Mouse (Mus musculus) kidney, adult 8-10 months (tissue): ENCODE data around the gene Khk.
A peak's percentile ranks its signal among the peaks of the same experiment; 100 is the strongest.

Source experiments
- DNase-seq, 2 experiments: peaks; one replicate each; pipeline ENCODE4 v3.0.0; 2022

The Khk gene

DNA sequence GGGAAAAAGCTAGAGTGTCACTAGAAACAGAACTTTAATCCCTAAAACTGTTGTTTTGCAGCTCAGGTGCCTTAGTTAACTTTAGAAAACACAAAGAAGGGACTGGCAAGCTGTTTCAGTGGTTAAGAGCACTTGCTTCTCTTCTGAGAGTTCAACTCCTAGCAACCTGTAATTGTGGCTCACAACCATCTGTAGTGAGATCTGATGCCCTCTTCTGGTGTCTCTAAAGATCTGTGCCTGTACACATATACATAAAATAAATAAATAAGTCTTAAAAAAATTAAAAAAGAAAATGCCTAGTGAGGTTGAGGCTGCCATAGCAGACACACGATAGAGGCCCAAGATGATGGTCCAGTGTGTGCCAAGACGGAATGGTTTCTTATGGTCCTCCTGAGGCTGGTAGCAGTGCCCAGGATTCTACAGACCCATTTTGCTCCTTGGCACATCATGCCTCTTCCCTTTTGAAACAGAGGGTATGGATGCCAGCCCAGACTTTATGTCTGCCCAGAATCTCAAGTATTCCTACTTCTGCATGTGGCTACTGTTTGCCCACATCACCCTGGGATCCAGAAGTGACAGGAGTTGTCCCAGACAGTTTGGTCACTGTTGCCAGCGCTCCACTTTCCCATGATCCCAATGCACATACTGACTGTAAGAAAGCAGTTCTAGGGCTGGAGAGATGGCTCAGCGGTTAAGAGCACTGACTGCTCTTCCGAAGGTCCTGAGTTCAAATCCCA is 13.7 kb downstream of the Khk start:
- DNase-seq: no peak

DNA sequence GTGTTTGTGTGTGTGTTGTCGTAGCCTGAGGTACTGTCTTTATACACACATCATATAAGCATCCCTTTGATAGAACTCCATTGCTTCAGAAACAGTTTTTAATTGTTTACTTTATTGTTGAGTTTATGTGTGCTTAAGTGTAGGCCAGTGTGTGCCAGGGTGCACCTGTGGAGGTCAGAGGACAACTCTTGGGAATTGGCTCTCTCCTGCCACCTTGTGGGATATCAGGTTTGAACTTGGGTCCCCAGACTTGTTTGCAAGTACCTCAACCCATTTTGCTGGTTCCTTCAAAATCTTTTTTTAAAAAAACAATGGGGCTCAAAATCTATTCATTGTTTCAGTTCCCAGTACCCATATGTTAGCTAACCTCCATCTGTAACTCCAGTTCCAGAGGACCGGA is 21.8 kb downstream of the Khk start:
- peak; percentile 48 to 62 for DNase-seq

DNA sequence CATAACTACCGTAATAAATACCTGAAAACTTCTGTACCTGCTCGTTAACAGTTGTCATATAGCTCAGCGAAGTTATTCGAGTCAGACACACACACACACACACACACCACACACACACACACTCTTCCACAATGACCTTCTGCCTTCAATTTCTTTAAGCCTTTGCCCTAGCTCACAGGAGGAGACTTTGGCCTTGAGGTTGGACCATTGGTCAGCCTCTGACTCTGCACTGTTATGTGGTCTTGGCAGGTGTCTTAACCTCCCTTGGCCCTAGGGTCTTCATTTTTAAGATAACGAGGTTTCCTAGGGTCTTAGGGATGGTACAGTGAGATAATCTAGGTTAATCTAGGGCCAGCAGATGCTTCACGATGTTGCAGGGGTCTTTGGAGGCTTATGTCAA is 23.1 kb downstream of the Khk start:
- DNase-seq: peak in 1 of 2 experiments; percentile 65

DNA sequence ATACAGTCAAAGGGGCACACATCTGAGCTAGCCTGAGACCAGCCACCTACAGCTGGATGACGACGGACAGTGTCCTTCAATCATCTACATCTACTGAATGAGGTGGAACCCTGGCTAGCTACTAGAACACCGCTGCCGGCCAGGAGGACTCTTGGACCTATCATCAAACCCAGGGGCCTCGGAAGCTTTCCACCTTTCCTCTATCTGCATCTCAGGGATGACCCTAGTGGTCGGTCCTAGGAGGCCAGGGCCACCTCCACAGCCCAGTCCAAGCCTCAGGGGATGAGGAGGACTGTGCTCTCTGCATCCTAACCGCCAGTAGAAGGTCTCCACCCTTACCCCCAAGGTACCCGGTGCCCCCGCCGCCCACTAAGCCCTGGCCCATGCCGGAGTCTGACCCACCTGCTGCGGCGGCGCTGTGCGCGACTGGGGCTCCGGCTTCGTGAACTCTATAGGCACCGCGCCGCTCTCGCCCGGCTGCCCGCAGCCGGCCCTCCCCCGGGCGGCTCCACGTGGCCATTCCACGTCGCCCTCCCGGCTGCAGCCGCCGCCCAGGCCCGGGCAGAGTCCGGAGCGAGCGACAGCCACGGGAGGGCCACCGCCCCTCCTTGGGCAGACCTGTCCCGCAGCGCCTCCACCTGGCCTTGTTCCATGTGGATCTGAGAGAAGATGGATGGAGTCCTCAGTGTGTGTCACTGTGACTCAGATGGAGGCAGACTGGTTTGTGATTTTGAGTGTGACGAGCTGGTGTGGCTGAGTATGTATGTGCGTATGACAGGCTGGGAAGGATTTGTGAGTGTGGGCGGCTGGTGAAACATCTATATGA is 23.9 kb downstream of the Khk start, which contains the start of gene Cgref1:
Cgref1 (minus strand) TSS at position 636 of the 826 bp plus-strand sequence.
- peak; percentile 75 to 78 for DNase-seq

DNA sequence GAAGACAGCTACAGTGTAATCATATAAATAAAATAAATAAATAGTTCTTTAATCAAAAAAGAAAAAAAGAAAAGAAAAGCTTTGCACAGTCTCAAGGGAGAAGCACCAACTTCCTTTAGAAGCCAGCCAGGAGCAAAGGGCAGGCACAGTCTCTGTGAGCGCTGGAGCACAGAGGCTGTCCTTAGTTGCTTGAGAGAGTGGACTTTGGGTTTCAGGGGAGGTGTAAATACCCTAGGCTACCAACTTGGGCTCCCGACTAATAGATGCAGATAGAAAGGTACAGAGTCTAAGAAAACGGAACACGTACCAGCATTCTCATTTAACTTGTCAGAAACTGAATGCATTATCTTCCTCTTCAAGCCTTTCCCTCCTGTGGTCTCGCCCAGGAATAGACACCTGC is 27.4 kb downstream of the Khk start:
- peak; percentile 72 to 81 for DNase-seq

DNA sequence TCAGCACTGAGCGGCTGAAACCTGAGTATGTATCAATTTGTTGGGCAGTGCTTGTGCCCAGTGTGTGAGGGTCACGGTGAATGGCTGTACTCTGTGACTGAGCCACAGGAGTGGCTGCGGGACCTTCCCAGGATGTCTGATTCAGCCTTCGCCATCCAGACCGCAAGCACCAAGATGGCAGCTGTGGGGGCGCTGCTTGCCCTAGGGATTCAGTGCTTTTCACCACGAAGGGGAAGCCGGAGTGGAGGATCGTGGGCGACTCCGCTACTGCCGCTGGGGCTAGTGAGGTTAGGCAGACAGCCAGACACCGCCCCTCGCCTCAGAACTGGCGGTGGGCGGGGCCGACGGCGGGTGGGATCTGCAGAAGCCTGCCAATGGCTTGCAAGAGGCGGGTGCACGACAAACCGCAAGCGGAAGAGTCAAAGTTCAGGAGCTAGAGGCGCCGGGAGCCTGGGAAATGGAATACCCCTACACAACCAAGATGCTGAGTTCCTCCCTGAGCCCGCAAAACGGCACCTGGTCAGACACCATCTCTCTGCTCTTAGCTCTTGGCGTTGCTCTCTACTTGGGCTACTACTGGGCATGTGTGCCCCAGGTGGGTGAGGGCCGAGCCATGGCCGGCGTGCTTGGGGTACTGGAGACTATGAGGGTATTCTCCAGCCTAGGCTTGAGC is 28.6 kb downstream of the Khk start:
- DNase-seq: peak; percentile 94 to 96

DNA sequence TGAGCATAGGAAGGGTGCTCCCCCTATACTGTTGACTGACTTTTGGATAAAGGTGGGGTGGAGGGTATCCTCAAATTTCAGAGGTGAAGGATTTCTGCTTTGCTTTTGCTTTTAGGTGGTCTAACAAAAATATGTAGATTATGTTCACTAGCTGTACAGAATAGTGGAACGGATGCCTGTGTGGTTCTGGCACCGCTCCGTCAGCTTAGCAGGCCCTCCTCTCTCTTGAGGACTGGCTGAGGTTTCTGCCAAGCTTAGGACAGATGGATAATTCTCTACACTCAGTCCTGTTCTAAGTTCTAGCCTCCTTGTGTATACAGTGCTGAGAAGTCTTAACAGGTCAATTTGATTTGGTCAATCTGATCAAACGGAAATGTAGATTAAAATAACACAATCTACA is 29.2 kb downstream of the Khk start:
- DNase-seq: no peak

DNA sequence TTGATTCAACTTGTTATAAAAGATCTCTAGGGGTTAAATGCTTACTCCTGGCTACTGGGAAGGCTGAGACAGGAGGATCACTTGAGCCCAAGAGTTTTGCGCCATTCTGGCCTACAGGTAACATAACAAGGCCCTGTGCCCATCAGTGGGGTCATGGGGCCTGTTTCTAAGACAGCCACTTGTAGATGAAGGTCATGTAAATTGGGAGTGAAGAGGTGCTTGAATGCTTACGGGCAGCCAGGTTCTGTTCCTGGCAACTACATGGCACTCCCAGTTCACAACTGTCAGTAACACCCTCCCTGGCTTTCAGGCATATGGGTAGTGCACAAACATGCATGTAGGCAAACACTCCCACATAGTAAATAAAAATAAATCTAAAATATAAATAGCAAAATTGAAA is 29.7 kb downstream of the Khk start:
- DNase-seq: no peak

DNA sequence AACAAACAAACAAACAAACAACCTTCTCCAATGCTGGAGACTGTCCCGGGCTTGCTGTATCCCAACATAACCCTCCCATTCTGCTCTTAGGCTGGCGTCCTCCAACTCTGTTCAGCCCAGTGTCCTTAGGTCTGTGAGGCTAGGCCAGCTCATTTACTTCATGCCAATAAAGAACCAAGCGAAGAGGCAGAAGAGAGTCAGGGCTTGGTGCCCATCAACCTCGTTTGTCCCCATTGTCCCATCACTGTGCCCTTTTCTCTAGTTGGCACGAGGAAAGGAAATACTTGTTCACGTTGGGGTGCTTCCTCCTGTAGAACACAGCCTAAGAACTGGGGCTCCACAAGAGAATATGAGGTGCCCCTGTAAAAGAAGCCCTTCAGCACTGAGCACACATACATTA is 30.5 kb downstream of the Khk start:
- DNase-seq: no peak

DNA sequence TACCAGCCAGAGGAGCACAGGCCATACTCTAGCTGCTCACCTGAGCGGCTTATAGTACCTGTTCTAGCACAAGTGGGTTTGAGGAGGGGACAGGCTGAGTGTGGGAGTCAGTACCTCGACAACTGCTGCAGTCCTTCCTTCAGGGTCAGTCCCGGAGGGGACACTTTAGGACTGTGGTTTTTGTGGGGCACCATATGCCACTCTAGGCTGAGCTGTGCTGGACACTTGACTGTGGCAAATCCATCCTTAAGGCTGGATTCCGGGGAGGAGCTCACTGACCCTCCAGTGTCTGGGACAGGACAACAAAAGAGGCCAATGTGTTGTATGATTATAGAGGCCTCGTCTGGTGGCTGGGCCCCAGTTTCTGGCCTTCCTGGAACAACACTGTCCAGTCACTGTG is 31.3 kb downstream of the Khk start:
- DNase-seq: no peak

DNA sequence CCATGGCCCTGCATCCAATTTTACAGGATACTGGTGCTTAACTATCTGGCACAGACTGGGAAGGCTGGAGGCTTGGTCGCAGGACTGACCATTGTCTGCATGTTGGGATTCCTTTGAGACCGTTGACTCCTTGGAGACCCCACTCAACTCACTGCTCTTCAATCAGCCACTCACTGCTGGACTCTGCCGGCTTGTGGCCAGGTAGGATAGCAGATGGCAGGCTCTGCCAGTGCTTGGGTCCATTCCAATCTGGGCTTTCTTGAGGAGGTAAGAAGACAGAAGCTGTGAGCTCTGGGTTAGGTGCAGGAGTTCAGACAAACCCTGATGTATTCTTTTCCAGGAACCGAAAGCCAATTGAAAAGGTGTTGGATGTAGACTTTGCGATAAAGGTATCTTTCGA is 32.8 kb downstream of the Khk start:
- no peak for DNase-seq

DNA sequence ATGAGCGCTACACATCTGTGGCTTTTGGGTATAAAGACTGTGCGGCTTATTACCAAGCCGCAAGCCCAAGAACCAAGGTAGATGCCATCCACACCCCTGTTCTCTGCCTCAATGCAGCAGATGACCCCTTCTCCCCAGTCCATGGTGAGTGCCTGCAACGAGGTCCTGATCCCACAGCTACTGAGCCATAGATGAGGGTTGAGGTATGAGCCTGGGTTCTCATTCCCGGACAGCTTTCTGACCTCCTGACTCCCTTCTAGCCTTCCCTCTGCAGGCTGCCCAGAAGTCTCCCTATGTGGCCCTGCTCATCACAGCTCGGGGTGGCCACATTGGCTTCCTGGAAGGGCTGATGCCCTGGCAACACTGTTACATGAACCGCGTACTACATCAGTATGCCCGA is 33.3 kb downstream of the Khk start:
- no peak for DNase-seq

DNA sequence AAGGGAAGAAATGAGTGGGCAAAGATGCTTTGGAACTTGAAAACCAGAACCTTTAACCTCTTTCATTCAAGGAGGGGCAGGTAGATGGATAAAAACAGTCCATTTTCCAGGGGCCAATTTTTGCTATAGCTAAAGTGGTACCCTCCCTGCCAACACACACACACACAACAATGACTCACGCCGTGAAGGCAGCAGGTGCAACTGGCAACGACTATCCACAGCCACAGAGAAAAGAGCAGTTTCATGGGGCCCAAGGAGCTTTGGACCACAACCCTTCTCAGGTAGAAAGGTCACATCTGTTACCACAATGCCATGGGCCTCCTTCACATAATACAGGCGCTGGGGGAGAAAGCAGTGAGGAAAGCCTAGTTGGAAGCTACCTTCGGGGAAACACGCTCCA is 34.5 kb downstream of the Khk start:
- no peak for DNase-seq

DNA sequence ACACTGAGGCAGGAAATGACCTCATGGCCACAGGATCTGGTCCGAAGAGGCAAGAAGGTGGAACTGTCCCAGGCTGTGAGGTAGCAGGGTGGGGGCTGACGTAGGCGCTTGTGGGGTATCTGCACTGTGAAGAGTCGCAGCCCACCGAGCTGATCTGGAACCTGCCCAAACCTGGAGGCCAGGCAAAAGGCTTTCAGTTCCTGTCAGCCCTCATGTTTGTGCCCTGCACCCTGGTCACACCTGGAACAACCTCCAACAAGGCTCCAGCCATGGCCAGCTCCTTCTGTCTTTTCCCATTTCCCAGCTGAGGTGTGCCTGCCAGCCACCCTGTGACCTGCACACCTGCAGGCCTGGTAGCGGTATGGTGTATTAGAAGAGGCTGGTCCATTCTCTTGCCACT is 36.7 kb downstream of the Khk start:
- DNase-seq: no peak

DNA sequence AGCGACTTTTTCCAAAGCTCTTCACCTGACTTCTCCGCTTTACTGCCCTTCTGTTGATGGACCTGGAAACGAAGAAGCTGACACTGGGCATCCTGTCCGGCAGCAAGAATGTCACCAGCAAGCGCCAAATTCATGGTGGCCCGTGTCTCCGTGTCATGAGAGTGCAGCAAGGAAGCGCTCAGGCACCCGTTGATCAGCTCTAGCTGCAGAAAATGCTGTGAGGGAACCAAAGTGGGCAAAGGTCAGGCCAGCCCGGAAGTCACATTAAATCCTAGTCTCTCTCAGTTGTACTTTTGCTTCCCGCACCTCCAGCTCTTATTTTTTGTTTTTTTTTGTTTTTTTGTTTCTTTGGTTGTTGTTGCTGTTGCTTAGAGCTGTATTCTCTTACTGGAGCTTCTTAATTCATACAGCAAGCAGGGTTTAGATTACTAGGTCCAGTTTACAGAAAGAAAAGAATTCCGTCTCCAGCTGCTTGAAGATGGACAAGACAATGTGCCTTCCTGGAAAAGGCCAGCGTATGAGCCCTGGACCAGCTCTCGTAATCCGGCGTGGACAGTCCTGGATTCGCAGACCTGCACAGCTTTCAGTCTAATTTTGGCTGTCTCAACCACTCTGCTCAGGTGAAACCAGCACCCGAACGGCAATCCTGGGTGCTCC is 38.1 kb downstream of the Khk start:
- peak in 1 of 2 experiments; percentile 65 for DNase-seq

DNA sequence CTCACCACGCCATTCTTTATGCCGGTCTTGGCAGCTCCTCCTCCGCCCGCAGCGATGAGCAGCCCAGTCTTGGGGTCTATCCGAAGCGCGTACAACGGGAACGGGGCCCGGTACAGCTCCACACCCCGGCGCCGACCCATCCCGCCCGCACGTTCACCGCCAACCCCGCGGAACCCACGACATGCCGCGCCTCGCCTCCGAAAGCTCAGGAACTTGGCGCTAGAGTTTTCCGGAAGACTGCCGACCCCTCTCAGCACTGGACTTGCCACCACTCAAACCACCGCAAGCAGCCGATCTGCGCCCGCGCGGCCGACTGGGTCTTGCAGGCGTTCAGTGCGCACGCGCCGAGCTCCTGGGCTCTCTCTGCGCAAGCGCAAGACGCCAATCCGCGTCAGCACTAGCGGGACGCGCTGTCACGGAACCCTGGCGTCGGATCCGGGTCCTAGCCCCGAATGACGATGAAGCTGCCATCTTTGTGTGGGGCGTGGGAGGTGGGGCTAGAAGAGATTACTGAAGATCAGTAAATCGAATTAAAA is 38.8 kb downstream of the Khk start, which contains the start of gene Preb:
Preb (minus strand) TSS at position 396 of the 536 bp plus-strand sequence.
- DNase-seq: peak; percentile 98

DNA sequence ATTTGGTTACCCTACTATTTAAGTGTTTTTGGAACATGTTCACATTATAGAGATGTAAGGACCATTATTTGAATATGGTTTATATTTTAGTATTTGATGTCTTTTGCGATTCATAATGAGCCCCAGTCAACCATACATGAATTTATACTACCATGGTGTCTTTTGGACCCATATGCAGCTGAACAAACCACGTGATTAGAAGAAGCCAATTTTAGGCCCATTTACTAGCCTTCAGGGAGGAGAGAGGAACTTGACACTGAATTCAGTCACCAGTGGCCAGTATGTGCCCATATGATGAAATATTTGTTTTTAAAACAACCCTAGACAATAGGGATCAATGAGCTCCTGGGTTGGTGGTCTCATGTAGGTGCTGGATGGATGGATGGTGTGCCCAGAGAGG is 39.6 kb downstream of the Khk start:
- no peak for DNase-seq

DNA sequence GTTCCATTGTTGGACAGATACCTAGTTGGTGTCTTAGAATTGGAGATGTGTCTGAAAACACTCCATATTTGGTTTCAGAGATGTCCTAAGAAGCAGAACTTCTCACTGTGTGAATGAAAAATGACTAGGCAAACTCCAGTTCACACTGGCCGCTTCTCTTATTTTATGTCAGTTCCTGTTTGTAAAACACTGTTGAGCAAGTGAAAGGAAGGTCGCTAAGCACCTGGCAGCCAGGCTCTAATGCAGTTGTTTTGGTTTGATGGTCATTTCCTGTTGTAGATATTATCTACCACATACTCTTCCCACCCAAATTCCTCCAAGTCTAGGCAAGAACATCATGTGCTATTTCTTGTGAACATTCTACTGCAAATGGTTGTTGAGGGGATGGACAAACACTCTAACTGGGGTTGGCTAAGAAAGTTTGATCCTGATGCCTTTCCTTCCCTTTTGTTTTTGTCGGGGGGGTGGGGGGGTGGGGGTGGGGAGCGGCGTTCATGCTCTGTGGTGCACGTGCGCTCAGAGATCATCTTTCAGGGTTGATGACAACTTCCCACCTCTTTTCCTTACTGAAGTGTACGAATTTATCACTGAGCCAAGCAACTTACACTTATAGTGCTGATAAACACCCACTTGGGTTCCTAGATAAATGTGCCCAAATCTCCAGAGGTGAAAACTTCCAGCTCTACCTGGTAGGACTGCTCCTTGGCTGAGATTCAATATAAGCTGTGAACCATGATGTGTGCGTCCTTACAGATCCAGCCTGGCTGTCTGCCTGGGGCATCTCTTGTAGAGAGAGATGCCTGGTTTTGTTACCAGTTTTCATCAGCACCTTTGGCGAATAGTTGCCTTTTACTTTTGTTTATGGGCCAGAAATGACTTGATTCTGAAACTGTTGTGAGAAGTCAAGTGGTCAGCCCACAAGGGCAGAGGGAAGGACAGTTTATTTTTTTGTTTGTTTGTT is 40.6 kb downstream of the Khk start:
- no peak for DNase-seq

DNA sequence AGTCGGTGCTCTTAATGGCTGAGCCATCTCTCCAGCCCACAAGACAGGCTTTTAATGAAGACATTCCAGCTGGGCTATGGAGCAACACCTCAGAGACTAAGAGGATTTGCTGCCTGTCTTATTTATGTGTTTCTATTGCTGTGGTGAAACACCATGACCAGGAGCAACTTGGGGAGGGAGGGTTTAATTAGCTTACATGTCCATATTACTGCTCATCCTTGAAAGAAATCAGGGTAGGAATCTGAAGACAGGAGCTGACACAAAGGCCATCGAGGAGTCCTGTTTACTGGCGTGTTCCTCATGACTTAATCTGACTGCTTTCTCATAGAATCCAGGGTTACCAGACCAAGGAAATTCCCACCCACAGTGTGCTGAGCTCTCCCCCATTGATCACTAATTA is 42.7 kb downstream of the Khk start:
- no peak for DNase-seq

DNA sequence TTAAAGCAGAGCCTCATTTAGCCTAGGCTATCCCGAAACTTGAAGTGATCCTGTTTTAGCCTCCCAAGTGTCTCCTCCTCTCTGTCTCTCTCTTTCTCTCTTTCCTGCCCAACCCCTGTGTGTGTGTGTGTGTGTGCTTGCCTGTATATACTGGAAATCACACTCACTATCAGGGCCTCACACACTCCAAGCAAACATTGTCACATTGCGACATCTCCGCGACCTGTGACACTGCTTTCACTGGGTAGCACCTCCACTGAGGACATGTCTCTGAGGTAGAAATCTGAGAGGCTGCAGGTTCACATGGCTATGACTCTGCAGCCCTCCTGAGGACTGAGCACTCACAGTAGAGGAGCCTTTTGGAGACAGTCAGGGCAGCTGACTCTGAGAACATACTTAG is 45.0 kb downstream of the Khk start:
- no peak for DNase-seq

DNA sequence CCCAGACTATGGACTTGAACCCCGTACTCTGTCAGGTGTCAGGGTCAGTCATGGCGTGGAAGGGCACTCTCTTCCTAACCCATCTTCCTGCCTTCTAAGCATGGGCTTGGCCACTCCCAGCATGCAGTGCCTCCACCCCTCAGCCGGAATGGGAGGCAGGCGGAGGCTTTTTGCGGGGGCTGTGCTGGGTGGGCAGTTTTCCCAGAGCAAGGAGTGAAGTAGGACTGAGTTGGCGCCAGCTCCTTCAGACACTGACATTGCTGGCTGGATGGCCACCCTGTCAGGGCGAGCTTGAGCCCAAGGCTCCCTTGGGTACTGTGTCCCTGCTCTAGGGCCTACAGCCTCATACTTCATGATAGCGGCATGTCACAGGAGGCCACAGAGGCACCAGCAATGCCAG is 47.2 kb downstream of the Khk start, which contains the start of gene Tcf23:
Tcf23 (plus strand) TSS at position 247 of the 400 bp plus-strand sequence.
- DNase-seq: no peak

DNA sequence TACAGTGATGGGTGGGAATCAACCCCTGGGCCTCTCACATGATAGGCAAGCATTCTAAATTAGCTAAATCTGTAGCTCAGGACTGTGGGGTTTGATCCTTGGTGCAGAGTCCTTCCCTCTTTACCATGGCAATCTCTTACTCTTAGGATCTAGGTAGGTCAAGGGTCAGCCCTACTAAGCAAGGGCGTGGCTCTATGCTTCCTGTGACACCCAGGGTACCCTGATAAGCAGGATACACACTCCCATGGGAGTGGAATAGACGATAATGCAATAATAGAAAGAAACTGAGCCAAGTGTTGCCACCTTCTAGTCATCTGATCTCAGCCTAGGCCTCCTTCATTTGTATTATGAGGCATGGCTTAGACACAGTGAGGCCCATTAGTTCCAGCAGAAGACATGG is 48.2 kb downstream of the Khk start:
- no peak for DNase-seq
